Mouse (Mus musculus) thymus, adult 2 months (tissue): ENCODE results near the gene Snx32.

Source experiments
- CTCF ChIP-seq: fragments of 200-500 bp; IDR thresholded peaks from 2 replicates; pipeline ENCODE4 v1.5.1; 2012; ENCODE audit warnings: mild to moderate bottlenecking, control low read depth, low read length, moderate library complexity, borderline replicate concordance; ENCODE audit not compliant: control insufficient read depth, poor library complexity, insufficient read depth; ENCODE audit errors: extremely low read depth
- POLR2A ChIP-seq: fragments of 200-500 bp; IDR thresholded peaks from 2 replicates; pipeline ENCODE4 v1.6.1; 2012; ENCODE audit warnings: mild to moderate bottlenecking, low read length, control low read depth, moderate library complexity; ENCODE audit not compliant: control insufficient read depth, poor library complexity, insufficient read depth; ENCODE audit errors: extremely low read depth

DNA sequence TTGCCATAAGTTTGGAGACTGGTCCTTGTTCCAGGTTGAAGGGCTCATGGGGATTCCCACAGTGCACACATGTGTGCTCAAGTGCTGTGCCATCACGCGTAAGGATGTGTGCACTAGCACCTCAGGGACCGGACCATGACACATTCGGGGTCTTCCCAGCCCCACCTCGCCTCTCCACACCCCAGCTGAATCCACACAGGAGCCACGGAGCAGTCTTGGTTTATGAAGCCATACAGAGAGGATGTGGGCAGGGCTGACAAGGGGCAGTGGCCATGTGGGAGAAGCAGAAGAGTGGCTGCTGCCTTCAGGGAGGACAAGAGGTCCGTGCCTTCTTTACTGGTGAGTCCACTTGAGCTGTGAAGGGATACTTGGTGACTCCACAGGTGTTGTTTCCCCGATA is 45.3 kb downstream of the Snx32 start:
- TF ChIP-seq CTCF = no peak
- TF ChIP-seq POLR2A = no peak
